Mouse (Mus musculus) stomach, embryonic 14.5 days (tissue): ENCODE data around the gene Mrps11. TPM values are rescaled to one million over a fixed set of nuclear protein-coding genes. Genes with fewer than 3 reads are reported as not detected.

ENCODE experiments used
- ATAC-seq: fragments of 200-750 bp; cut with Nextera tagmentation; 2 replicates; pipeline ENCODE4 v1.8.0; 2017; ENCODE audit warnings: low read depth, moderate TSS enrichment; ENCODE audit not compliant: insufficient number of reproducible peaks, insufficient read depth, low FRiP score
- H3K27ac ChIP-seq: fragments of 300-500 bp; sonication (generic); 2 replicates; pipeline ENCODE4 v1.5.1; 2014; ENCODE audit warnings: mild to moderate bottlenecking, low read length, moderate library complexity, mixed read lengths
- H3K27me3 ChIP-seq: fragments of 300-500 bp; sonication (generic); 2 replicates; pipeline ENCODE4 v1.6.1; 2014; ENCODE audit warnings: low read length, control low read depth, mixed read lengths; ENCODE audit not compliant: control insufficient read depth, insufficient read depth
- H3K36me3 ChIP-seq: fragments of 300-500 bp; sonication (generic); 2 replicates; pipeline ENCODE4 v1.6.1; 2014; ENCODE audit warnings: mild to moderate bottlenecking, control low read depth, low read length, moderate library complexity, mixed read lengths; ENCODE audit not compliant: control insufficient read depth, insufficient read depth
- H3K4me1 ChIP-seq: fragments of 300-500 bp; sonication (generic); 2 replicates; pipeline ENCODE4 v1.6.1; 2014; ENCODE audit warnings: low read length, control low read depth, mixed read lengths; ENCODE audit not compliant: control insufficient read depth, insufficient read depth
- H3K4me2 ChIP-seq: fragments of 300-500 bp; sonication (generic); replicated peaks from 2 replicates; pipeline ENCODE4 v1.6.1; 2014; ENCODE audit warnings: low read depth, low read length, control low read depth
- H3K4me3 ChIP-seq: fragments of 300-500 bp; sonication (generic); 2 replicates; pipeline ENCODE4 v1.5.1; 2014; ENCODE audit warnings: low read depth, low read length, control low read depth
- H3K9ac ChIP-seq: fragments of 300-500 bp; sonication (generic); replicated peaks from 2 replicates; pipeline ENCODE4 v1.6.1; 2014; ENCODE audit warnings: low read depth, mild to moderate bottlenecking, control low read depth, low read length, moderate library complexity, mixed read lengths
- H3K9me3 ChIP-seq: fragments of 300-500 bp; sonication (generic); 2 replicates; pipeline ENCODE4 v1.6.1; 2016; ENCODE audit warnings: low read depth, low read length, control low read depth; ENCODE audit not compliant: control insufficient read depth
- WGBS: fragments of 180-500 bp; shearing (Covaris S2); extraction: QIAGEN DNeasy Blood & Tissue Kit; methylation state at CpG from one replicate; pipeline ENCODE4 v1.1.7; 2014; 5-methylcytosine and 5-hydroxymethylcytosine counted together
- polyA plus RNA-seq: library from polyadenylated mRNA; unstranded; fragments of >200 nt; fragmentation: Nextera tagmentation; extraction: Ambion mirVana; gene quantifications from 2 replicates; pipeline ENCODE4 v1.2.1, GENCODE M21; 2014

Gene Mrps11
- polyA plus RNA-seq, 1 experiment from 2014 or later = 73.2 TPM

- H3K36me3 ChIP-seq = peaks cover 20% of the 10 kb centered on the region
- WGBS = 84% methylated on average over 4 of the region's 4 CpGs
- ATAC-seq = no peak
Observed at GRCm38 (mm10) chr7:78835656-78836055, 52.7 kb downstream of the Mrps11 start.

GRCm38 (mm10) chr7:78837250-78837649, 54.3 kb downstream of the Mrps11 start:
- 94% methylated on average over 4 of the region's 4 CpGs for WGBS
- no peak overlapping the region for H3K4me2 ChIP-seq
- H3K4me1 ChIP-seq = no peaks in the 10 kb centered on the region
- no peaks in the 10 kb centered on the region for H3K27me3 ChIP-seq
- H3K4me3 ChIP-seq = no peak overlapping the region
- ATAC-seq = no peak
- no peak overlapping the region for H3K27ac ChIP-seq
- H3K9me3 ChIP-seq = no peaks in the 10 kb centered on the region
- H3K36me3 ChIP-seq = peaks cover 34% of the 10 kb centered on the region
- no peak overlapping the region for H3K9ac ChIP-seq

More at GRCm38 (mm10) chr7:78835656-78836055, 52.7 kb downstream of the Mrps11 start:
- H3K9ac ChIP-seq = no peak overlapping the region
- H3K27ac ChIP-seq = no peak overlapping the region
- H3K4me3 ChIP-seq = no peak overlapping the region
- H3K27me3 ChIP-seq = no peaks in the 10 kb centered on the region
- no peaks in the 10 kb centered on the region for H3K9me3 ChIP-seq
- H3K4me2 ChIP-seq = no peak overlapping the region
- H3K4me1 ChIP-seq = no peaks in the 10 kb centered on the region

- Histone ChIP-seq H3K27me3 (no peaks in the 10 kb centered on the region), H3K36me3 (peaks cover 45% of the 10 kb centered on the region), H3K4me2 (no peak overlapping the region), H3K9ac (no peak overlapping the region), H3K9me3 (no peaks in the 10 kb centered on the region), H3K4me3 (no peak overlapping the region), H3K27ac (no peak overlapping the region), H3K4me1 (peaks cover 10% of the 10 kb centered on the region; the same call in 1 of the 2 replicates)
- no peak for ATAC-seq
- WGBS = 79% methylated on average over 5 of the region's 5 CpGs
Observed at GRCm38 (mm10) chr7:78841601-78842000, 58.7 kb downstream of the Mrps11 start.

Other genes starting within 250 kb of the Mrps11 start
- 5.9 and 8.6 TPM in 2 replicates for gene Ntrk3, start 45.1 kb upstream of the Mrps11 start, polyA plus RNA-seq
- gene Mrpl46, start 412 bp downstream of the Mrps11 start, polyA plus RNA-seq = 66.5 and 68.6 TPM in 2 replicates
- 19.4 and 21.3 TPM in 2 replicates for gene Det1, start 64.1 kb downstream of the Mrps11 start, polyA plus RNA-seq
- gene Aen, start 112.7 kb downstream of the Mrps11 start, polyA plus RNA-seq = 32.6 and 34.9 TPM in 2 replicates
- gene Isg20, start 130.3 kb downstream of the Mrps11 start, polyA plus RNA-seq = 16.0 and 18.3 TPM in 2 replicates